Mouse (Mus musculus): ENCODE data around the gene Ankrd65.

Ankrd65 gene

GRCm38 (mm10) chr4:155812665-155813181 lies 22.5 kb downstream of the Ankrd65 start:
- in situ Hi-C loops (cut with MseI, MboI), result no loop called here

DNA sequence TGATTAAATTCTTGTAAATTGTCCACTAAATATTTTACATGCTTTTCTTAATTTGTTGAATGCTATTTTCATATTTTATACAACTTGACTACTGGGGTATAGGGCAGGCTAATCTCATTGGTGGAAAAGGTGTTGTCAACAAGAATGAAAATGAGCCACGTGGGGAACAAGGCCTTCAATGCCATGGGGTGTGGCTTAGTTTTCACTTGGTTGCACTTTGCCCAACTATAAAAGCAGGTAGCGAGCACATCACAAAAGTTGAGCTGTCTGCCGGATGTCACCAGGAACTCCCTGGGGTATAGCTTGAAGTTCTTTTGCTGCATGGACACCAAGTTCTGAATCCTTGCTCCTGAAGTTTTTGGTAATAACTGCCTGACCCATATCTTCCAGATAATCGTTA lies 27.3 kb downstream of the Ankrd65 start:
- in situ Hi-C loops (cut with MseI, MboI), result no loop called here

GRCm38 (mm10) chr4:155821025-155821424 lies 30.8 kb downstream of the Ankrd65 start:
- in situ Hi-C loops (cut with MseI, MboI), result no loop called here

DNA sequence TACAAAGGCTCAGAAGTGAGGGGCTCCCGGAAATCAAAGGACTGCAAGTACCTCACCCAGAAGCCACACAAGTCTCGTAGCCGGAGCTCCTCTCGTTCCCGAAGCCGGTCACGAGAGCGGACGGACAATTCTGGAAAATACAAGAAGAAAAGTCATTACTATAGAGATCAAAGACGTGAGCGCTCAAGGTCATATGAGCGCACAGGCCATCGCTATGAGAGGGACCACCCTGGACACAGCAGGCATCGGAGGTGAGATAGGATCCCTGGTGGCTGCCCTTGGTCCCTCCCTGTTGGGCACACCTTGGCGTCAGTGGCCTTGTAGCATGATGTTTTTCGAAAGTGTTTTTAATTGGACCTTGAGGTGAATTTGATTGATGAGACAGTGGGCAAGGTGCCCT lies 33.2 kb downstream of the Ankrd65 start:
- in situ Hi-C loops (cut with MseI, MboI), result no loop called here

GRCm38 (mm10) chr4:155829866-155830265 lies 39.6 kb downstream of the Ankrd65 start:
- in situ Hi-C loops (cut with MseI, MboI), result no loop called here

- in situ Hi-C loops (cut with MseI, MboI), result no loop called here
These were observed 40.4 kb downstream of the Ankrd65 start for GRCm38 (mm10) chr4:155830596-155830995.

- in situ Hi-C loops (cut with MseI, MboI), result no loop called here
These were observed 41.0 kb downstream of the Ankrd65 start, which contains the start of gene Aurkaip1 for GRCm38 (mm10) chr4:155831205-155831766. Aurkaip1 (plus strand) TSS chr4:155831272.

DNA sequence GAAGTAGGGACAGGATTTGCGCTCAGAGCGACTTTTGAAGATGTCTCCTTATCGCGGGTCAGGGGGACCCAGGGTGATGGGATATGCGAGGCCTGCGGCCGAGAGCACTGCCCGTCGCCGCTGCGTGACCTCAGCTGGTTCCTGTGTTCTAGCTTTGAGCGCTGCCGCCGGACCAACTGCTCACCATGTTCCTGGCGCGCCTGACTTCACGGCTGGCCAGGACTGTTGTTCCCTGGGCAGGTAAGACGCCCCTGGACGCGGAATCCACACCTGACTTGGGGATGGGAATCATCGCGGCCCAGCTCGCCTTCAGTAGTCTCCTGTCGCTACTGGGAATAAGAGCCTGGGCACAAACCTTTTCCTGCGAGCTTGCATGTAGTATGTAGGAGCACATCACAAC lies 41.6 kb downstream of the Ankrd65 start:
- in situ Hi-C loops (cut with MseI, MboI), result no loop called here

GRCm38 (mm10) chr4:155832321-155832720 lies 42.1 kb downstream of the Ankrd65 start:
- in situ Hi-C loops (cut with MseI, MboI), result no loop called here

GRCm38 (mm10) chr4:155833234-155833633 lies 43.0 kb downstream of the Ankrd65 start:
- in situ Hi-C loops (cut with MseI, MboI), result no loop called here

DNA sequence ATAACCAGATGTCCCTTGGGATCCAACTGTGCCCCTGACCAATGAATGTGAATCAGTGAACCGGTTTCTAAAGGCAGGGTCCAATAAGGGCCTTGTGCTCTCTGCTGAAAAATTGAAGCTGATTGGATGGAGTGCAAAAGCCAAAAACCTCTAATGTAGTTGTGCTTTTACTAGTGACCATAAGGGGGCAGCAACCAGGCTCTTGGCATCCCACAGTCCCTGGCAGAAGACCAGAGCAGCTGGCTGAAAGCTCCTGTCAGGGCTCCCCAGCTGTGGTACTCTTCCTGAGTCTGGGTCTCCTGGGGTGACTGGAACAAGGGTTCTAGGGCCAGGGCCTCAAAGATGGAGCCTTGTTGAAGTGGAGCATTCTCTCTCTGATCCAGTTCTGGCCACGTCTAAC lies 43.6 kb downstream of the Ankrd65 start:
- in situ Hi-C loops (cut with MseI, MboI), result no loop called here

DNA sequence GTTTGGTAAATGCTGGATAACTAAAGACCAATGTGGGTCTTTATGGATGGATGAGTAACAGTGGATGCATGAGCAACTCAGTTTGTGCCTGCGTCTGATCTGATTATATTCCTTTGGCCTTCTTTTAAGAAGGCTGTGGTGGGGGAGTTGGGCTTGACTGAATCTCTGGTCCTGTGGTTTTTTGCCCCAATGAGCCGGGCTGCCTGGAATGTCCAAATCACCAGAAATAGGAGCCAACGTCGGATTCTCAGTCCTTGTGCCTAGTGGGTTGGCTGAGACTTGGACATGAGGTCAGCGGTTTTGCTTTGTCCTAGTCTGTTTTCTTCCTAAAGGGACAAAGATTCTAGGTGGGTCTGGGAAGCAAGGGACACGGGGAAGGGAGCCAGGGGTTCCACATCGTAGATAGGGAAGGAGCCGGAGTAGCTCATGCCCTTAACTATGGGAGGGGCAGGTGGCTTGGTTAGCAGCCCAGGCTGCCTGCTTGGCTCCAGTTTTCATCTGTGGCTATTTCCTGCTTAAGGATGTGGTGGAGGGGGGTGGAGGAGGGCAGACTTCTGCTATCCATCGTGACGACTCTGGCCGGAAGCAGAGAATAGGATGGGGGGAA lies 47.3 kb downstream of the Ankrd65 start:
- in situ Hi-C loops (cut with MseI, MboI), result no loop called here

DNA sequence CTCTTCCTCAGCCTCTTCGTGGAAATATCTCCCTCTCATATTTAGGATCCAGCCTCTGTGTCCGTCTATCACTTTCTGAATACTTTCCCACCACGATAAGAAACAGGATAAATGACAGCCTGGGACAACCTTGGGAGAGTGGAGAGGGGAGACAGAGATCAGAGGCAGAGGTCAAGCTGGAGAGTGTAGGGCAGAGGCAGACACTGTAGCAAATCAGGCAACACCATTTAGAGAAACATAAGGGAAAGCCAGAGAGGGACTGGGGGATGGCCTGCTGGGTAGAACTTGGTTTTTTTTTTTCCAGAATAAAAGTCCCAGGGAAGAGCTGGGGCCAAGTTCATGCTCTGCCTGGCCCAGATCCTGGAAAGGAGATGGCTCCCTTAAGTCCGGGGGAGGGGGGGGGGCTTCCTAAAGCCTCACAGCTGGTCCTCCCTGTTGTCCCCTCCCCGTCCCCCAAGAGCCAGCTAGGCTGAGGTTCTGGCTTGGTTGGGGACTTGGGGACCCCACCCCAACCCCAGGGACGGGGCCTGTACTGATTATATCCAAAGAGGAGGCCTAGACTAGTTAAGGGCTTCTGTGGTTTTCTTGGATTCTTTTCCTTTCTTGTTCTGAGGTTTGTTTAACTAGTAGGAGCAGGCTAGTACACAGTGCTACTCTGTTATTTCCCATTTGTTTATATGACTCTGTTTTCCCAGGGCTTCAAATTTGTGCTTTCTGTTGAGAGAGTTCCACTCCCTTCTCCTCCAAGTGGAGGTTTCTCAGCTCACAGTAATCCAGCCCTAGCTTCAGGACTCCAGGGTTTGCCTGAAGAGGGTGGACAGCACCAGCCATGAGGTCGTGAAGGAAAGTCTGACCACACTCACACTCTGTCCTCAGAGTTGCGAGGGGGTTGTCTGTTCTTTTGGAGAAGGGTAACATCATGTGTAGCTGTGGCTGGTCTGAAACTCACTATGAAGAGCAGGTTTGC lies 48.2 kb downstream of the Ankrd65 start:
- in situ Hi-C loops (cut with MseI, MboI), result no loop called here

DNA sequence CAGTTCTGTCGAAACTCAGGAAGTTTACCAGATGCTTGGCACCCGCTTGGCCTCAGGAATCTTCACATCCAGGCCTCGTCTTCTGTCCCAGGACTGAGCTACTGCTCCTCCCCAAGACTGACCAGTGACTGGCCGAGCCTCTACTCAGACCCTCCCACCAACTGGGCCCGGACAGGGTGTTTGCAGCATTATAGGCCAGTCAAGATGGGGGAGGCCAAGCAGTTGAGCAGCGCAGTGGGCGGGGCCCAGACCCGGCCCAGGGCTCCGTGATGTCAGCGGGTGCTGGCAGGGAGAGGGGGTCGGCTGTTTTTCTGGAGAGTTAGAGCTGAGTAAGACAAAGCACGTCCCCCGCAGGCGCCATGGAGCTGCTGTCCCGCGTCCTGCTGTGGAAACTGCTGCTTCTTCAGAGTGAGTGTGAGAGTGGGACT lies 49.3 kb downstream of the Ankrd65 start, which contains the start of gene Mxra8:
Gene Mxra8, plus strand, starts transcription at position 198 of the 428 bp plus-strand sequence.
- in situ Hi-C loops (cut with MseI, MboI), result no loop called here

DNA sequence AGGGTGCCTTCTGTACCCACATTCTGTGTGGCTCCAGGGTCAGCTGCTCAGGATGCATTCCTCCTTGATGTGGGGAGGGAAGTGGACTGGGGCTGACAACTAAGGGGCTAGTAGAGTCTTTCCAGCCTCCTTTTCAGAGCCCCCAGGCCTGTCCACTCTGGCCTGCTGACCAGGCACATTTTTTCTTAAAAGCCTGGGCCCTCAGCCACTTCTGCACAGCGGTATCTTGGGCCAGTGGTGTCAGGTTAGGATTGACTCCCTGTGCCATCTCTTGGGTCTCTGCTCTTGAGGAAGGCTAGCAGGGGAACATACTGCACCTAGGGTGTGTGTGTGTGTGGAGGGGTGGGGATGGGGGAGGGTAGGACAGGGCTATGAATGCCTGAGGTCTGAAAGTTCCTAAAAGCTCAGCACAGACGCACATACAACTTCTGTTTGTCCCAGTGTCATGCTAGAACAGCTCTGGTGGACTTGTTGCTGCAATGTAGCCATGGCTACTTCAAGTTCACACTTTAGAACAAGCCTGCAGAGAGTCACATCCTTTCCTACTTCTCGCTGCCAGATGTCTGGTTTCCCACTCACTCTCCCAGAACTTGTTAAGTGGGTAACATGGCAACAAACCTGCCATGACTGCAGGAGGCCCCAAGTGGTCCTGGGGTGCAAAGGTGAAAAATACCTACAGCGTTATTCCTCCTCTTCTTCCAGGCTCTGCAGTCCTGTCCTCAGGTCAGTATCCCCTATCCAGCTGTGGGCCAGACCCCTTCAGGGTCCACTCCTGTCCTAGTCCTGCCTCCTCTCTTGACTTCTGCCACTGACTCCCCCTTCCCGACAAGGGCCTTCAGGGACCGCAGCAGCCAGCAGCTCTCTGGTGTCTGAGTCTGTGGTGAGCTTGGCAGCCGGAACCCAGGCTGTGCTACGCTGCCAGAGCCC lies 50.1 kb downstream of the Ankrd65 start:
- in situ Hi-C loops (cut with MseI, MboI), result no loop called here

DNA sequence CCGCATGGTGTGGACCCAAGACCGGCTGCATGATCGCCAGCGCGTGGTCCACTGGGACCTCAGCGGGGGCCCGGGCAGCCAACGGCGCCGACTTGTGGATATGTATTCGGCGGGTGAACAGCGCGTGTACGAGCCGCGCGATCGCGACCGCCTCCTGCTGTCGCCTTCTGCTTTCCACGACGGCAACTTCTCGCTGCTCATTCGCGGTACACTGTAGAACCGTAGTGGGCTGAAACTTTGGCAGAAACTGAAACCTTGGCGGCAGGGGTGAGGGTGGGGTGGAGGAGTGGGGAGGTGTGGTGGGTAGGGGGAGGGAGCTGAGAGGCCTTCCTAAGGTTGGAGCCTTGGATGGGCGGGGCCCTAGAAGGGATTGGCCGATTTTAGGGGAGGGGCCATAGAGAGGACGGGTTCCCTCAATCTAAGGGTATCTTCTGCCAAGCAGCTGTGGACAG lies 50.8 kb downstream of the Ankrd65 start:
- in situ Hi-C loops (cut with MseI, MboI), result no loop called here

DNA sequence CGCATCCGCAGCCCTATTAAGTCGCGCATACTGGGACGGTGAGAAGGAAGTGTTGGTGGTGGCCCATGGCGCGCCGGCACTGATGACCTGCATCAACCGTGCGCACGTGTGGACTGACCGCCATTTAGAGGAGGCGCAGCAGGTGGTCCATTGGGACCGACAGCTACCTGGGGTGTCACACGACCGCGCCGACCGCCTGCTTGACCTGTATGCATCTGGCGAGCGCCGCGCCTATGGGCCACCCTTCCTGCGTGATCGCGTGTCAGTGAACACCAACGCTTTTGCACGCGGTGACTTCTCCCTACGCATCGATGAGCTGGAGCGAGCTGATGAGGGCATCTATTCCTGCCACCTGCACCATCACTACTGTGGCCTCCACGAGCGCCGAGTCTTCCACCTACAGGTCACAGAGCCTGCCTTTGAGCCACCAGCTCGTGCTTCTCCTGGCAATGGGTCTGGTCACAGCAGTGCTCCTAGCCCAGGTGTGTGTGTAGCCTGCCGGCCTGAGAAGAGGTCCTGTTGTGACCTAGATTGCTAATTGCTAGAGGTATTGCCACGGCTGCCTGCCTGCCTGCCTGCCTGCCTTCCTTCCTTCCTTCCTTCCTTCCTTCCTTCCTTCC lies 51.5 kb downstream of the Ankrd65 start:
- in situ Hi-C loops (cut with MseI, MboI), result no loop called here

DNA sequence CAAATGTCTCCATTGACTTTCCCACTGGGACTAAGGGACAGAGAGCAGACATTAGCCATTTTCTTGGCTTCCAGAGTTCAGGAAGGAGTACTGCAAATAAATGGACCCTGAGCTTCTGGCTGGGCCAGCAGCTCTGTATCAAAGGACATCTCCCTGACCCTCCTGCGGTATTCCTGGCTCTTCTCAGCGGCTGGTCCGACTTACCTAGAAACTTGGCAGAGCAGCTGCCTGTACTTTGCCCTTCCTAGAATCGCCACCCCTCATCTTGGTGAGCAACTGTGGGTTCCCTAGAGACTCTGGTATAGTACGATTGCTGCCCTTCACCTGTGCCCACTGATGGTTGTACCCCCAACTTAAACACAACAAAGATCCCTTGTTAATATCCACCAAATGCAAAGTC lies 53.0 kb downstream of the Ankrd65 start:
- in situ Hi-C loops (cut with MseI, MboI), result no loop called here

DNA sequence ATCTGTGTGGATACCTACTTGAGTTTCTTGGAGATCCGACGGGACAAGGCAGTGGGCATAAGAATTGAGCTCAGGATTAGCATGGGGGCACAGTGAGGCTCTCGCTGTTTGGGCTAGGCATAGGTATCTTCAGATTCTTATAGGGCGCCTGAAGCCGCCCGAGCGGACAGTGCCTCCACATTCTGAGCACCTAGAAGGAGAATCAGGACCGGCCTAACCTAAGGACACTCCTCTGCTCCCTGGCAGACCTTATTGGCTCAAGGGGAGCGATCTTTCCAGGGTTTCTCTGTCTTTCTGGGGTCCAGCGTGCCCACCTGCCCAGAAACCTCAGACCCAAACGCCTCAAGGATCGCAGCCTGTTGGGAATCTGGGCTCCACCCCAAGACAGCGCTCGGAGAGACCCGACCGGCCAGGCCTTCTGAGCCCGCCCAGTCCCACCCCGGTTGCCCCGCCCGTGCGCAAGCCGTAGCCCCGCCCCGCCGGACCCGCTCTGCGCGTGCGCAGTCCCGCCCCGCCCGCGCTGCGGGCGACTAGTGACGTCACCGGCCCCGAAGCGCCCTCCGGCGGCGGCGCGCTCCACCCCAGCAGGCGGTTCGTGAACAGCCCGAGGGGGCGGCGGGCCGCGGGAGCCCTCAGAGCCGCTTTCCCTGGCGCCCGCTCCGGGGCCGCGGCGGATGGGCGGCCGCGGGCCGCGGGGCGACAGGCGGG lies 56.8 kb downstream of the Ankrd65 start, which contains the start of gene Dvl1:
Gene Dvl1, plus strand, starts transcription at position 532 of the 708 bp plus-strand sequence.
- in situ Hi-C loops (cut with MseI, MboI), result no loop called here
